In genomic region chr17:46519971-46520370, GRCm38 (mm10) we compare ENCODE assay signal across 11 mouse cellular contexts. TPM values are rescaled to one million over a fixed set of nuclear protein-coding genes. Genes with fewer than 3 reads are reported as not detected.
DNase-seq lines count a peak whose midpoint lies in the region; ATAC-seq and TF ChIP-seq lines count a peak whose summit lies in the region.
"Had no signal": no experiment of that assay in that cellular context is flagged by ENCODE, and none has a peak within 500 bp of the region (broad histone marks: within the 10 kb centered on the region; RNA-seq: fewer than 3 reads in every experiment).

No protein-coding gene starts in this region.

- no peak overlapping the region for H3K27ac ChIP-seq in heart, embryonic 12.5 days (ENCODE audit: poor library complexity, severe bottlenecking)
- no peak overlapping the region for H3K27ac ChIP-seq in lung, postnatal 0 days (ENCODE audit: low read length)
- H3K27ac ChIP-seq in intestine, embryonic 15.5 days, result no peak overlapping the region
- no peak overlapping the region for H3K27ac ChIP-seq in neural tube, embryonic 13.5 days (replicated peaks)

- H3K4me3 ChIP-seq in heart, embryonic 12.5 days, result peak overlapping the region; percentile 23
- H3K4me3 ChIP-seq in lung, postnatal 0 days (ENCODE audit: low read depth, low read length), result no peak overlapping the region
- peak overlapping the region; percentile 14 for H3K4me3 ChIP-seq in intestine, embryonic 15.5 days (replicated peaks)
- H3K4me3 ChIP-seq in neural tube, embryonic 13.5 days, result 0 out of 2 replicates have a peak overlapping the region, but pooled peaks have one; percentile 9

- peaks cover 21% of the 10 kb centered on the region for H3K27me3 ChIP-seq in heart, embryonic 12.5 days (replicated peaks)
- no peaks in the 10 kb centered on the region for H3K27me3 ChIP-seq in lung, postnatal 0 days (replicated peaks; ENCODE audit: insufficient read depth, low read length)
- H3K27me3 ChIP-seq in intestine, embryonic 15.5 days (replicated peaks), result peaks cover 32% of the 10 kb centered on the region
- peaks cover 35% of the 10 kb centered on the region for H3K27me3 ChIP-seq in neural tube, embryonic 13.5 days

- no peaks in the 10 kb centered on the region for H3K9me3 ChIP-seq in heart, embryonic 12.5 days (replicated peaks)
- no peaks in the 10 kb centered on the region for H3K9me3 ChIP-seq in lung, postnatal 0 days (ENCODE audit: low read length)
- no peaks in the 10 kb centered on the region for H3K9me3 ChIP-seq in intestine, embryonic 15.5 days
- H3K9me3 ChIP-seq in neural tube, embryonic 13.5 days, result no peaks in the 10 kb centered on the region

- H3K9ac ChIP-seq in heart, embryonic 12.5 days, result peak overlapping the region; percentile 49; the same call in 1 of the 2 replicates
- H3K9ac ChIP-seq in lung, postnatal 0 days (replicated peaks; ENCODE audit: low read depth), result no peak overlapping the region
- H3K9ac ChIP-seq in intestine, embryonic 15.5 days, result 0 out of 2 replicates have a peak overlapping the region, but pooled peaks have one; percentile 17
- 0 out of 2 replicates have a peak overlapping the region, but pooled peaks have one; percentile 26 for H3K9ac ChIP-seq in neural tube, embryonic 13.5 days

- no peak for TF ChIP-seq CTCF in lung, postnatal 0 days (IDR thresholded peaks at IDR 0.05)

- TF ChIP-seq EP300 in lung, postnatal 0 days (IDR thresholded peaks at IDR 0.05), result no peak

- peak overlapping the region; percentile 60 for H3K4me2 ChIP-seq in heart, embryonic 12.5 days
- peak overlapping the region; percentile 34 for H3K4me2 ChIP-seq in lung, postnatal 0 days (replicated peaks; ENCODE audit: low read depth, low read length)
- peak overlapping the region; percentile 51 for H3K4me2 ChIP-seq in intestine, embryonic 15.5 days (replicated peaks)
- H3K4me2 ChIP-seq in neural tube, embryonic 13.5 days, result peak overlapping the region; percentile 14

- intact Hi-C loops in heart, postnatal 25 days (cut with DNase I), result no loop called here

- DNase-seq in heart, postnatal 25 days (ENCODE audit: low spot score), result no peak
- DNase-seq in lung, postnatal 0 days (ENCODE audit: low spot score), result no peak
- DNase-seq in lung, postnatal 36 days, result no peak
- no peak for DNase-seq in ovary, postnatal 14 days (ENCODE audit: low spot score)
- no peak for DNase-seq in cerebellum, postnatal 4 days (ENCODE audit: low spot score in 2 of 2)
- DNase-seq: gastrocnemius, postnatal 14 days; kidney, postnatal 36 days; thymus, postnatal 25 days had no signal

- ATAC-seq in heart, embryonic 12.5 days (ENCODE audit: insufficient number of reproducible peaks, low FRiP score), result peak; percentile 26; the same call in 1 of the 2 replicates
- ATAC-seq in lung, postnatal 0 days, result no peak
- ATAC-seq in intestine, embryonic 15.5 days, result no peak
- no peak for ATAC-seq in neural tube, embryonic 13.5 days (ENCODE audit: low read depth)

- peaks cover 21% of the 10 kb centered on the region for H3K4me1 ChIP-seq in heart, embryonic 12.5 days (replicated peaks)
- H3K4me1 ChIP-seq in lung, postnatal 0 days (ENCODE audit: insufficient read depth, low read depth, low read length), result no peaks in the 10 kb centered on the region
- H3K4me1 ChIP-seq in intestine, embryonic 15.5 days (replicated peaks), result 0 out of 2 replicates have a peak, but pooled peaks cover 2% of the 10 kb centered on the region
- H3K4me1 ChIP-seq in neural tube, embryonic 13.5 days (replicated peaks), result 0 out of 2 replicates have a peak, but pooled peaks cover 7% of the 10 kb centered on the region

- 56% methylated on average over 10 of the region's 10 CpGs for WGBS in heart, embryonic 12.5 days
- 52% methylated on average over 10 of the region's 10 CpGs for WGBS in lung, postnatal 0 days
- 57% methylated on average over 10 of the region's 10 CpGs for WGBS in intestine, embryonic 15.5 days
- WGBS in neural tube, embryonic 13.5 days, result 59% methylated on average over 10 of the region's 10 CpGs

- peaks cover 6% of the 10 kb centered on the region; the same call in 1 of the 2 replicates for H3K36me3 ChIP-seq in heart, embryonic 12.5 days
- H3K36me3 ChIP-seq in lung, postnatal 0 days (ENCODE audit: insufficient read depth, low read length), result no peaks in the 10 kb centered on the region
- no peaks in the 10 kb centered on the region for H3K36me3 ChIP-seq in intestine, embryonic 15.5 days
- H3K36me3 ChIP-seq in neural tube, embryonic 13.5 days, result peaks cover 38% of the 10 kb centered on the region

RNA-seq across cellular contexts. Expression of gene Dnph1, which starts 23.5 kb away (rescaled TPM):
- 24.2 and 25.9 TPM in 2 replicates for polyA plus RNA-seq in heart, embryonic 12.5 days (2016; fragmentation: Nextera tagmentation; extraction: Ambion mirVana)
- total RNA-seq in heart, postnatal 25 days (2021), result 1 to 10 TPM; 1.1 to 2.4 TPM
- polyA plus RNA-seq in lung, postnatal 0 days (2015; fragmentation: Nextera tagmentation; extraction: Ambion mirVana), result 2.8 and 4.2 TPM in 2 replicates
- 48.7 and 48.9 TPM in 2 replicates for polyA plus RNA-seq in intestine, embryonic 15.5 days (2015; fragmentation: Nextera tagmentation; extraction: Ambion mirVana)
- polyA plus RNA-seq in neural tube, embryonic 13.5 days (2015; fragmentation: Nextera tagmentation; extraction: Ambion mirVana), result 19.0 and 19.2 TPM in 2 replicates

RNA-seq across cellular contexts. Expression of gene Cul9, which starts 26.2 kb away (rescaled TPM):
- 7.2 and 7.4 TPM in 2 replicates for polyA plus RNA-seq in heart, embryonic 12.5 days (2016; fragmentation: Nextera tagmentation; extraction: Ambion mirVana)
- 10 to 100 TPM; 19.4 to 19.5 TPM for total RNA-seq in heart, postnatal 25 days (2021)
- 3.5 and 3.8 TPM in 2 replicates for polyA plus RNA-seq in lung, postnatal 0 days (2015; fragmentation: Nextera tagmentation; extraction: Ambion mirVana)
- polyA plus RNA-seq in intestine, embryonic 15.5 days (2015; fragmentation: Nextera tagmentation; extraction: Ambion mirVana), result 2.8 and 3.4 TPM in 2 replicates
- polyA plus RNA-seq in neural tube, embryonic 13.5 days (2015; fragmentation: Nextera tagmentation; extraction: Ambion mirVana), result 16.4 and 17.0 TPM in 2 replicates

RNA-seq across cellular contexts. Expression of gene Ttbk1, which starts 32.5 kb away (rescaled TPM):
- 0.08 and 0.13 TPM in 2 replicates for polyA plus RNA-seq in heart, embryonic 12.5 days (2016; fragmentation: Nextera tagmentation; extraction: Ambion mirVana)
- under 1 TPM; 0.20 to 0.34 TPM for total RNA-seq in heart, postnatal 25 days (2021)
- 0.04 TPM in 1 of 2 replicates, not detected in the other for polyA plus RNA-seq in lung, postnatal 0 days (2015; fragmentation: Nextera tagmentation; extraction: Ambion mirVana)
- 0.24 and 0.26 TPM in 2 replicates for polyA plus RNA-seq in intestine, embryonic 15.5 days (2015; fragmentation: Nextera tagmentation; extraction: Ambion mirVana)
- 6.0 and 6.9 TPM in 2 replicates for polyA plus RNA-seq in neural tube, embryonic 13.5 days (2015; fragmentation: Nextera tagmentation; extraction: Ambion mirVana)

RNA-seq across cellular contexts. Expression of gene Srf, which starts 36.0 kb away (rescaled TPM):
- polyA plus RNA-seq in heart, embryonic 12.5 days (2016; fragmentation: Nextera tagmentation; extraction: Ambion mirVana), result 15.0 and 17.5 TPM in 2 replicates
- total RNA-seq in heart, postnatal 25 days (2021), result 10 to 100 TPM; 98.7 to 99.3 TPM
- 5.1 and 5.6 TPM in 2 replicates for polyA plus RNA-seq in lung, postnatal 0 days (2015; fragmentation: Nextera tagmentation; extraction: Ambion mirVana)
- polyA plus RNA-seq in intestine, embryonic 15.5 days (2015; fragmentation: Nextera tagmentation; extraction: Ambion mirVana), result 7.6 and 8.9 TPM in 2 replicates
- 4.7 and 5.4 TPM in 2 replicates for polyA plus RNA-seq in neural tube, embryonic 13.5 days (2015; fragmentation: Nextera tagmentation; extraction: Ambion mirVana)
